Mouse (Mus musculus) small intestine, adult 2 months (tissue): ENCODE measurements at regions not wholly inside any gene's neighbourhood (a gene's known extent, or its start where the extent isn't known, plus 50 kb on each side); places are given as distances from the start of the nearest gene placed in this dataset.

Experiments used
- CTCF ChIP-seq: fragments of 200-500 bp; IDR thresholded peaks from 2 replicates; pipeline ENCODE4 v1.5.1; 2012; ENCODE audit warnings: low read depth, mild to moderate bottlenecking, control low read depth, inconsistent platforms, low read length, moderate library complexity, mixed read lengths; ENCODE audit not compliant: insufficient replicate concordance, insufficient read length; ENCODE audit errors: extremely low read depth
- POLR2A ChIP-seq: fragments of 200-500 bp; IDR thresholded peaks from 2 replicates; pipeline ENCODE4 v1.6.1; 2012; ENCODE audit warnings: low read depth, mild to moderate bottlenecking, control low read depth, inconsistent platforms, low read length, moderate library complexity

DNA sequence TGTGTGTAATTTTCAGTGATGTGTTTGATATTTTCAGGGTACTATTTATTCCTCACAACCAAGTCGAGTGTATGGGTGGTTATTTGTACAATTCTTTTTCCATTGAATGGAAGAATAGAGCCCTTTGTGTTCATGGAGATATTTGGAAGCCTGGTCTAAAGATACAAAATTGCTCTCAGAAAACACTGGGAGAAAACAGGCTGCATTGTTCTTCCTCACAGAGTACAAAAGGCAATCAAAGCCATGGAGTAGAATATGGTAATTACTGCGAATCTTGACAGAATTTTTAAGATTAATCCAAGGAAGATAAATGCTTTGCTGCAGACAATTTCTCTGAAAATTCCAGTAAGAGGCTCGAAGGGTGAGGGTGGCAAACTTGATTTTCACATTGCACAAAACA lies 54.7 kb upstream of the Gnai1 start:
- no peak for TF ChIP-seq POLR2A
- TF ChIP-seq CTCF = no peak
